Mouse (Mus musculus): ENCODE data around the gene Pofut2. TPM values are rescaled to one million over a fixed set of nuclear protein-coding genes. Genes with fewer than 3 reads are reported as not detected.
"Not testable (repeated sequence)": the region's sequence is repeated elsewhere in the genome, so short reads cannot be mapped to it uniquely, and the experiment has no call there.

The Pofut2 gene
- total RNA-seq, 4 experiments from 2014 or later: 30.8 to 38.4 (median 32.9) TPM

- DNase-seq (ENCODE audit: low spot score in 2 of 2): no peak
Observed at GRCm38 (mm10) chr10:77260166-77260875, 1.3 kb downstream of the Pofut2 start.

- no peak for DNase-seq (ENCODE audit: low spot score in 2 of 2)
Observed at GRCm38 (mm10) chr10:77266281-77266680, 7.3 kb downstream of the Pofut2 start.

- no peak for DNase-seq (ENCODE audit: low spot score in 2 of 2)
Observed at GRCm38 (mm10) chr10:77267027-77267426, 8.0 kb downstream of the Pofut2 start.

GRCm38 (mm10) chr10:77269129-77269528 is 10.1 kb downstream of the Pofut2 start:
- DNase-seq (ENCODE audit: low spot score in 2 of 2): no peak

- no peak for DNase-seq (ENCODE audit: low spot score in 2 of 2)
Observed at GRCm38 (mm10) chr10:77272980-77273730, 14.1 kb downstream of the Pofut2 start.

GRCm38 (mm10) chr10:77273798-77274197 is 14.8 kb downstream of the Pofut2 start:
- no peak for DNase-seq (ENCODE audit: low spot score in 2 of 2)

GRCm38 (mm10) chr10:77282085-77282484 is 23.1 kb downstream of the Pofut2 start:
- DNase-seq (ENCODE audit: low spot score in 2 of 2): not testable (repeated sequence)

GRCm38 (mm10) chr10:77282822-77283221 is 23.8 kb downstream of the Pofut2 start:
- peak; percentile 52 to 80 for DNase-seq (ENCODE audit: low spot score in 2 of 2)

- DNase-seq (ENCODE audit: low spot score in 2 of 2): no peak
Observed at GRCm38 (mm10) chr10:77284832-77285231, 25.8 kb downstream of the Pofut2 start.

GRCm38 (mm10) chr10:77287626-77288025 is 28.6 kb downstream of the Pofut2 start:
- no peak for DNase-seq (ENCODE audit: low spot score in 2 of 2)

- no peak for DNase-seq (ENCODE audit: low spot score in 2 of 2)
Observed at GRCm38 (mm10) chr10:77288639-77289195, 29.7 kb downstream of the Pofut2 start.

- no peak for DNase-seq (ENCODE audit: low spot score in 2 of 2)
Observed at GRCm38 (mm10) chr10:77289559-77289958, 30.5 kb downstream of the Pofut2 start.

- DNase-seq (ENCODE audit: low spot score in 2 of 2): no peak
Observed at GRCm38 (mm10) chr10:77290624-77291366, 31.8 kb downstream of the Pofut2 start.

GRCm38 (mm10) chr10:77294691-77295090 is 35.7 kb downstream of the Pofut2 start:
- peak; percentile 47 to 53 for DNase-seq (ENCODE audit: low spot score in 2 of 2)

GRCm38 (mm10) chr10:77298621-77299020 is 39.6 kb downstream of the Pofut2 start:
- no peak for DNase-seq (ENCODE audit: low spot score in 2 of 2)

- no peak for DNase-seq (ENCODE audit: low spot score in 2 of 2)
Observed at GRCm38 (mm10) chr10:77299194-77299593, 40.2 kb downstream of the Pofut2 start.

GRCm38 (mm10) chr10:77300237-77300933 is 41.4 kb downstream of the Pofut2 start:
- no peak for DNase-seq (ENCODE audit: low spot score in 2 of 2)

- no peak for DNase-seq (ENCODE audit: low spot score in 2 of 2)
Observed at GRCm38 (mm10) chr10:77300934-77301297, 41.9 kb downstream of the Pofut2 start.

GRCm38 (mm10) chr10:77304362-77304761 is 45.3 kb downstream of the Pofut2 start:
- DNase-seq (ENCODE audit: low spot score in 2 of 2): no peak

GRCm38 (mm10) chr10:77304840-77305533 is 46.0 kb downstream of the Pofut2 start:
- no peak for DNase-seq (ENCODE audit: low spot score in 2 of 2)

GRCm38 (mm10) chr10:77305766-77306165 is 46.7 kb downstream of the Pofut2 start:
- no peak for DNase-seq (ENCODE audit: low spot score in 2 of 2)

Measured in layer of hippocampus, adult 8-10 months (tissue).